Mouse (Mus musculus): ENCODE data around the gene F13b. TPM values are rescaled to one million over a fixed set of nuclear protein-coding genes. Genes with fewer than 3 reads are reported as not detected.

F13b gene
- 0.27 TPM for polyA plus RNA-seq (2017; shearing (Covaris generic))

DNA sequence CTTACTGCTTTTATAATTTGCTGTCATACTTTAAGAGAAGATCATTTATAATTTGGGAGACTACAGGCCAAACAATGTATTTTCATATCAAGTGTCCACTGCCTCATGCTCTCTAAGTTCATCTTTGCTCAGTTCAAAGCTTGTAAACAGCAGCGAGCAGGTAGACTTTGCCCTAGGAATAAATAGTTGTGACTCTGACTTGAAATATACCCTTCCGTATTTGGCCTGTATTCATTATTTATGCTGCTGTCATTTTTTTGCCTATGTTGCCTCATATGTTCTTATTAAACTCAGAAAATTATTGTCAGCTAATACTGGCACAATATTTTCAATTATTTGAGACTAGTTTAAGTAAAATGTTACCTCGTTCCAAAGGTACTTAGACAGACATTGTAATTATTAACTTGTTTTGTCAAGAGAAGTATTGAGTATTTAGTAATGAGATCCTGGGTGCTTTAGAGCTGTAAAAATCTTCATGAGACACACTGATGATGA lies at the start of gene F13b:
Gene F13b (plus strand): TSS at position 445 of the 495 bp plus-strand sequence.

DNA sequence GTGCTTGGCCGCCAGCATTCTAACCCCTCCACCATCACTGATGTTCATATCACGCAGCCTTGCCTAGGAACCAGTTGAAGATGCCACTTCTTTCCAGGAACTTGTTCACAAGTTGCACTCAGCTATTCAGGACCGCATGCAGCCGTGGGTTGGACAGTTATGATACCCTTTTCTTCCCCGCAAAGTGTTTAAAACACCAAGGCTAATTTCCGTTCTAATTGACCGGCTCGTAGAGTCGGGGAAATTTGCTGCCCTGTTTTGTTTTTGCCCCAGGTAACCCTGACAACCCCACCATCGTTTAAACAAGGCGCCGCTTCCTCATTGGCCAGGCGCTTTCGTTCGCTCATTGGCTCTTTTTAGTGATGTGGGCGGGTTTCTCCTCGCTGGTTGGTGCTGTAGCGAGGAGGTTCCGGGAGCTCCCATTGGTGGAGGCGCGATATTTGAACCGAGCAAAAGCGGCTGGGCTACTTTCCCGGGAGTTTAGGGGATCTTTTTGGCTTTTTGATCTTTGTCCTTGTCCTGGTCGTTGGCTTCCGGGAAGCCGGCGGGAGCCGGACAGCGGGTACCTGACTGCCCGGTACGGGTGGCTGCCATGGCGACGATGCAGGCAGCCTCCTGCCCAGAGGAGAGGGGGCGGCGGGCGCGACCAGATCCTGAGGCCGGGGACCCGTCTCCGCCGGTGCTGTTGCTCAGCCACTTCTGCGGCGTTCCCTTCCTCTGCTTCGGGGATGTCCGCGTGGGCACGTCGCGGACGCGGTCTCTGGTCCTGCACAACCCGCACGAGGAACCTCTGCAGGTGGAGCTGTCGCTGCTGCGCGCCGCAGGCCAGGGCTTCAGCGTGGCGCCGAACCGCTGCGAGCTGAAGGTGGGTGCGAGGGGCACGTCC lies 46.9 kb upstream of the F13b start, which contains the start of gene Aspm:
Gene Aspm (plus strand): TSS at position 433 of the 886 bp plus-strand sequence.

DNA sequence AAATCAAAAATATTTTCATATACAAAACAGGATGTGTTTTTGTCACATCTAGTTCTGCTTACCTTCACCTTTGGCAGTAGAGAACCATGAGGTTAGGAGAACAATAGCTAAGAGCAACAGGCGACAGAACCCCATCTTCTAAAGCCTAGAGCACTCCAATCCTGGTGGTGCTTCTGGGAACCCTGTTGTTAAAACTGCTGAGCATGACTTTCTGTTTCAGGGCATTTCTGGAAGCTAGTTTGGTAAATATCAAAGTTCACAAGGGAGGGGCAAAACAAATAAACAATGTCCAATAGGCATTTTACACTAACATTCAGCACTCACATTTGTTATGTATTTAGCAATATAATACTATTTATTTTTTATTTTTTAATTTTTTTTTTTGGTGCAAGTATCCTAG lies 58.5 kb downstream of the F13b start, which contains the start of gene Cfhr1:
Gene Cfhr1 (minus strand): TSS at position 249 of the 400 bp plus-strand sequence.

Other genes starting within 250 kb of the F13b start
- gene Crb1, start 124.6 kb upstream of the F13b start, polyA plus RNA-seq (2017; shearing (Covaris generic)): not detected
- 18.7 TPM for gene Zbtb41, start 79.4 kb upstream of the F13b start, polyA plus RNA-seq (2017; shearing (Covaris generic))
- 0.78 TPM for gene Aspm, start 46.9 kb upstream of the F13b start, polyA plus RNA-seq (2017; shearing (Covaris generic))
- gene Cfhr1, start 58.6 kb downstream of the F13b start, polyA plus RNA-seq (2017; shearing (Covaris generic)): 0.21 TPM

Measured in effector memory CD4-positive, alpha-beta T cell, adult 7 months (primary cell).